Mouse (Mus musculus): ENCODE measurements around the gene Ndufa10. TPM values are rescaled to one million over a fixed set of nuclear protein-coding genes. Genes with fewer than 3 reads are reported as not detected.

Ndufa10 gene
- polyA plus RNA-seq, 2 experiments, result 110 to 270 TPM

GRCm38 (mm10) chr1:92496001-92496400 lies 22.3 kb upstream of the Ndufa10 start, which contains the start of gene Olfr1415:
Gene Olfr1415 (minus strand): TSS chr1:92496101.
- DNase-seq (ENCODE audit: low spot score) (no peak), ATAC-seq (ENCODE audit: low FRiP score, low read depth) (no peak)
- Histone ChIP-seq H3K27me3 (ENCODE audit: control insufficient read depth, insufficient read depth, low read length) (no peaks in the 10 kb centered on the region), H3K9me3 (ENCODE audit: control insufficient read depth, low read length) (no peaks in the 10 kb centered on the region), H3K4me3 (replicated peaks; ENCODE audit: low read length) (no peak within 1 kb of the TSS), H3K36me3 (ENCODE audit: control insufficient read depth, insufficient read depth, low read length) (no peaks in the 10 kb centered on the region), H3K4me2 (replicated peaks; ENCODE audit: low read depth, low read length, severe bottlenecking) (no peak within 1 kb of the TSS), H3K9ac (ENCODE audit: low read depth, low read length, severe bottlenecking) (no peak within 1 kb of the TSS), H3K27ac (replicated peaks; ENCODE audit: low read depth, low read length) (no peak within 1 kb of the TSS), H3K4me1 (ENCODE audit: control insufficient read depth, insufficient read depth, low read length) (no peaks in the 10 kb centered on the region)
- no peak for TF ChIP-seq POLR2A (IDR thresholded peaks at IDR 0.05; ENCODE audit: borderline replicate concordance, extremely low read depth, insufficient read depth, insufficient read length)
- WGBS, result 80% methylated on average over 2 of the region's 2 CpGs

DNA sequence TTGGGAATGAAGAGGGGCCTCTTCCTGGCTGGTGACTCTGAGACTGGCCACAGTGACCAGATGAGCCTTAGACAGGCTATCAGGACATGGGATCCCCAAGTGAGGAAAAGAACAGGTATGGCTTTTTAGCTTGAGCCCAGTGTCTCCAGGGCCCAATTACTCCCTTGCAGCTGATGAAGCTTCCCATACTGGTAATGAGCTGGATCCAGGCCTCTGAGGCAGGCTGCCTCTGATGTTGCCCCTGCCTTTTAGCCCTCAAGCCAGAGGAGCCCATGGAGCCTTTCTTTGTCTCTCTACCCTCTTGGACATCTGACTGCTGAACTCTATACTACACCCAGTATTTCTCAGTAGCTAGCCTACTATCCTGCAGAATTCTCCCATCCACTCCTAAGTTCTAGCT lies 11.4 kb upstream of the Ndufa10 start, which contains the start of gene Olfr1416:
TSS of gene Olfr1416 (minus strand) at position 101 of the 400 bp plus-strand sequence.
- no peaks in the 10 kb centered on the region for H3K4me1 ChIP-seq (ENCODE audit: control insufficient read depth, insufficient read depth, low read length)
- ATAC-seq (ENCODE audit: low FRiP score, low read depth), result no peak

DNA sequence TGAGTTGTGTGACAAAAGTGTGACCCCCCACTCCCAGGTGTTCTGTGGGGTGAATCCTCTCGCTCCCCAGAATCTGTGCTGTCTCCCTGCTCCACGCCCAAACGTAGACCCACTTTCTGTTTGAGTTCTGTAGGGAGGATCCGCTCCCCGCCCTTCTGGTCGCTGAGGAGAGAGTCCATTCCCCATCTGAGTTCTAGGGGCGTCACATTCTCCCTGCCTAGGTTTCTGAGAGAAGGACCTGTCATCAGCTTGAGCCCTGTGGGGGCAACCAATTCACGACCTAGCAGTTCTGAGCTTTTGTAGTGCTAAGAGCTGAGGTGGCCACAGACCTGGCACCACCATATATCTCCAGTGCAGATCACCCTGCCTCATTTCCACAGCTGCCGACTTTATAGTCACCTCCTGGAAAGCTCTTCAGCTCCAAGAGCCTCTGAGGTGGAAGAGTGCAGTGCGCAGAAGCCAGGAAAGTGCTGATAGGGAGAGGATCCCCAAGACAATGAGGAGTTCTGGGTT lies 462 bp upstream of the Ndufa10 start:
- Histone ChIP-seq H3K4me2 (replicated peaks; ENCODE audit: low read depth, low read length, severe bottlenecking) (peak overlapping the region; percentile 93), H3K36me3 (ENCODE audit: control insufficient read depth, insufficient read depth, low read length) (peaks cover 18% of the 10 kb centered on the region), H3K9me3 (ENCODE audit: control insufficient read depth, low read length) (no peaks in the 10 kb centered on the region), H3K4me3 (replicated peaks; ENCODE audit: low read length) (peak overlapping the region; percentile 72), H3K27me3 (ENCODE audit: control insufficient read depth, insufficient read depth, low read length) (no peaks in the 10 kb centered on the region), H3K4me1 (ENCODE audit: control insufficient read depth, insufficient read depth, low read length) (peaks cover 7% of the 10 kb centered on the region), H3K27ac (replicated peaks; ENCODE audit: low read depth, low read length) (peak overlapping the region; percentile 74), H3K9ac (ENCODE audit: low read depth, low read length, severe bottlenecking) (peak overlapping the region; percentile 96)
- WGBS, result 2% methylated on average over 10 of the region's 10 CpGs
- TF ChIP-seq POLR2A (IDR thresholded peaks at IDR 0.05; ENCODE audit: borderline replicate concordance, extremely low read depth, insufficient read depth, insufficient read length), result no peak
- DNase-seq (ENCODE audit: low spot score), result peak; percentile 3
- ATAC-seq (ENCODE audit: low FRiP score, low read depth), result no peak; the same call in none of the 2 replicates

More for the DNA sequence above, 11.4 kb upstream of the Ndufa10 start, which contains the start of gene Olfr1416:
- no peak for TF ChIP-seq POLR2A (IDR thresholded peaks at IDR 0.05; ENCODE audit: borderline replicate concordance, extremely low read depth, insufficient read depth, insufficient read length)
- Histone ChIP-seq H3K36me3 (ENCODE audit: control insufficient read depth, insufficient read depth, low read length) (no peaks in the 10 kb centered on the region), H3K9ac (ENCODE audit: low read depth, low read length, severe bottlenecking) (no peak within 1 kb of the TSS), H3K4me2 (replicated peaks; ENCODE audit: low read depth, low read length, severe bottlenecking) (no peak within 1 kb of the TSS), H3K27me3 (ENCODE audit: control insufficient read depth, insufficient read depth, low read length) (no peaks in the 10 kb centered on the region), H3K9me3 (ENCODE audit: control insufficient read depth, low read length) (no peaks in the 10 kb centered on the region), H3K27ac (replicated peaks; ENCODE audit: low read depth, low read length) (no peak within 1 kb of the TSS), H3K4me3 (replicated peaks; ENCODE audit: low read length) (no peak within 1 kb of the TSS)
- no peak for DNase-seq (ENCODE audit: low spot score)

DNA sequence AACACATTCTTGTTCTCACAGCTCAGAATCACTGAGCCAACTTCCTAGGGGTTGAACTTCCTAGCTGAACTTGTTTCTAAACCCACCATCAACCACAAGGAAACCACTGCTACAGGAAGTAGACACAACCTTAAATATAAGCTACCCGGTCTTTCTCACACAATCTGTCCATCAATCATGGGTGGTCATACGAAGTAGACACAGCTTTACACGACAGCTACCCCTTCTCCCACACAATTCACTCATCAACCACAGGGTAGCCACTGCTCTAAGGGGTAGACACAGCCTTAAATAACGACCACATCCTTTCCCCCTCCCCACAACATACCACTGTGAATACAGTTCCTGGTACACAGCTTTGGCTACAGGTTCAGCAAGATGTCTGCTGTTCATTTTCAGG lies 4.8 kb downstream of the Ndufa10 start:
- no peak for TF ChIP-seq POLR2A (IDR thresholded peaks at IDR 0.05; ENCODE audit: borderline replicate concordance, extremely low read depth, insufficient read depth, insufficient read length)

GRCm38 (mm10) chr1:92458416-92458815 lies 15.2 kb downstream of the Ndufa10 start:
- H3K9ac ChIP-seq (ENCODE audit: low read depth, low read length, severe bottlenecking), result no peak overlapping the region
- WGBS, result 93% methylated on average over 6 of the region's 6 CpGs

More for the DNA sequence above, 4.8 kb downstream of the Ndufa10 start:
- Histone ChIP-seq H3K27ac (replicated peaks; ENCODE audit: low read depth, low read length) (no peak overlapping the region), H3K36me3 (ENCODE audit: control insufficient read depth, insufficient read depth, low read length) (peaks cover 70% of the 10 kb centered on the region), H3K4me2 (replicated peaks; ENCODE audit: low read depth, low read length, severe bottlenecking) (no peak overlapping the region), H3K4me3 (replicated peaks; ENCODE audit: low read length) (no peak overlapping the region), H3K27me3 (ENCODE audit: control insufficient read depth, insufficient read depth, low read length) (no peaks in the 10 kb centered on the region), H3K9ac (ENCODE audit: low read depth, low read length, severe bottlenecking) (no peak overlapping the region), H3K4me1 (ENCODE audit: control insufficient read depth, insufficient read depth, low read length) (peaks cover 4% of the 10 kb centered on the region), H3K9me3 (ENCODE audit: control insufficient read depth, low read length) (no peaks in the 10 kb centered on the region)
- 85% methylated on average over 4 of the region's 4 CpGs for WGBS
- ATAC-seq (ENCODE audit: low FRiP score, low read depth) (no peak), DNase-seq (ENCODE audit: low spot score) (no peak)

More at GRCm38 (mm10) chr1:92458416-92458815, 15.2 kb downstream of the Ndufa10 start:
- no peak for DNase-seq (ENCODE audit: low spot score)
- Histone ChIP-seq H3K36me3 (ENCODE audit: control insufficient read depth, insufficient read depth, low read length) (peaks cover 88% of the 10 kb centered on the region), H3K4me2 (replicated peaks; ENCODE audit: low read depth, low read length, severe bottlenecking) (no peak overlapping the region), H3K4me1 (ENCODE audit: control insufficient read depth, insufficient read depth, low read length) (no peaks in the 10 kb centered on the region), H3K9me3 (ENCODE audit: control insufficient read depth, low read length) (no peaks in the 10 kb centered on the region), H3K4me3 (replicated peaks; ENCODE audit: low read length) (no peak overlapping the region), H3K27ac (replicated peaks; ENCODE audit: low read depth, low read length) (no peak overlapping the region), H3K27me3 (ENCODE audit: control insufficient read depth, insufficient read depth, low read length) (no peaks in the 10 kb centered on the region)
- ATAC-seq (ENCODE audit: low FRiP score, low read depth), result no peak
- TF ChIP-seq POLR2A (IDR thresholded peaks at IDR 0.05; ENCODE audit: borderline replicate concordance, extremely low read depth, insufficient read depth, insufficient read length), result no peak
